Mouse (Mus musculus): ENCODE data around the gene Adamts5.

Gene Adamts5

DNA sequence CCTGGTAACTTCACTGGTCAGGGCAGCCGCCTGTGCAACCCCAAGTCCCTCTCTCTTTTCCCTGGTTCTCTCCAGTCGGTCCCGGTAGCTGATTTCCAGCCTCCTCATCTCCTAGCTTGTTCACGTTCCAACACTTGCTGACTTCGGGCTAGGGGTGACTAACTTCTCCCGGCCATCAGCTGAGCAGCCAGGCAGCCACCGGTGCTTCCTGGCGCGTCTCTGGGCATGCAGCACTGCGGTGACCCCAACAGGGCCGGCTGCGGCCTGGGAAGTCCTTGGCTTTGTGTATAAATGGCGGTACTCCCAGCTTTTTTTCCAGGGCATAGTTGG is at the start of gene Adamts5:
TSS of gene Adamts5 (minus strand) at position 248 of the 330 bp plus-strand sequence.
- DNase-seq, result peak; percentile 18 to 21

DNA sequence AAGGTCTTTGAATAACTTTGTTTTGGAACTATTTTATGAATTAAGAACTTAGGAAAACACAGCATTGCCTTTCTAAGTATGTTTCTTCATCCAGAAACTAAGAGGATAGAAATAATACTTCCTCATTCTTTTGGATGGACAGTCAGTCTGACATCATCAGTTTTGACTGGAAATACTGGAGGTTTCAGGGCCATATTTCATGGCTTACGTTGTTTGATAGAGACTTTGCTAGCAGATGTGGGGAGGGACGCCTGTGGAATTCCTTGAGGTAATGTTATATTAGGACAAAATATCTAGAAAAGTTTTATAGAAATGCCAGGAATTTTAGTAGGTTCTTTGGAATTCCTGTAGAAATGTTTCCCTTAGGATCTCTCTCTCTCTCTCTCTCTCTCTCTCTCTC is 48.7 kb upstream of the Adamts5 start:
- DNase-seq, result no peak

DNA sequence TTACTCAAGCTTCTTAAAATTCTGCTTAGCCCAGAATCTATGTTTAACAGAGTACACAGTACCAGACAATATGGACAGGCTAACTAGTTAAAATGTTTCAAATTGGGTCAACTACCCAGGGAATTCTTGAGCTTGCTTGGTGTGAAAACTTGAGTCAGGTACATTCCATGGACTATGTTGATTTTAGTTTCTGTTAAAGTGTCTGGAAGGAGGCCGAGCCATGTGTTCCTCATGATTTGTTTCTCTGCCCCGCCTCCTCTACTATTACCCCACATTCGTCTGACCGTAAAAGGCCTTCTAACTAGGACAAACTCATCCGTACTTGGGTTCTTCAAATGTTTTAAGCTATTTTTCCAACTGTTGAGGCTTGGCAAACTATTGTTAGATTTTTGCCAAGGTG is 24.4 kb upstream of the Adamts5 start:
- no peak for DNase-seq

DNA sequence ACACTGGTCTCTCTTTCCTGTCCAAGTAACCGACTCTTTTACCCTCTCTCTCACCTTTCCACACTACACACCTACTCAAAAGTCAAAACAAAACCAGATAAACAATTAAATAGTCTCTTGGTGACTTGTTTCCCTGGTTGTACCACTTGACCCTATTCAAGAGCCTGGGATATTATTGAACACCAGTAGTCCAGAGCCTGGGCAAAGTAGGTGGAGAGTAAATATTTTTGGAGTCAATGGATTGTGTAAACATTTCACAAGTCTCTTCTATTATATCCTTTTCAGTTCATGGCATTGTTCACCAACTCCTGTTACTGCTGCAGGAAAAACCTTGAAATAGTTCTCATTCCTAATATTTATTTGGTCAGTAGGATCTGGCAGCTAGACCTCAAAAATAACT is 20.8 kb upstream of the Adamts5 start:
- DNase-seq, result no peak

DNA sequence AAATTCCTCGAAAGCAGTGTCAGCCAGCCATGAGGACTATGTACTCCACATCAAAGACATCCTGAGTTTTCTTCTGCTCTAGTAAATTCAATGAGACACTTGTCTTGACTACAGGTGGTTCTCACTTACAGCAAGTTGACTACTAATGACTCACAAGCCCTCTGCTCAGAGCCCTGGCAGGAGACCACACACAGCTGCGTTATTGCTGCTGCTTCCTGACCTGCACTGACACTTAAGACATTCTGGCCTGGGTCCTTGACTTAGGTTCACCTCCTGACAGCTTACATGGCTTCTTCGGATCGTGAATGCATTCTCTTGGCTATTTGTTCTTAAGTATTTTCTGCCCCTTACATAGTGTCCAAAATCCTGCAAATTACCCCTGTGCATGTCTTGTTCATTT is 18.5 kb upstream of the Adamts5 start:
- DNase-seq, result no peak

DNA sequence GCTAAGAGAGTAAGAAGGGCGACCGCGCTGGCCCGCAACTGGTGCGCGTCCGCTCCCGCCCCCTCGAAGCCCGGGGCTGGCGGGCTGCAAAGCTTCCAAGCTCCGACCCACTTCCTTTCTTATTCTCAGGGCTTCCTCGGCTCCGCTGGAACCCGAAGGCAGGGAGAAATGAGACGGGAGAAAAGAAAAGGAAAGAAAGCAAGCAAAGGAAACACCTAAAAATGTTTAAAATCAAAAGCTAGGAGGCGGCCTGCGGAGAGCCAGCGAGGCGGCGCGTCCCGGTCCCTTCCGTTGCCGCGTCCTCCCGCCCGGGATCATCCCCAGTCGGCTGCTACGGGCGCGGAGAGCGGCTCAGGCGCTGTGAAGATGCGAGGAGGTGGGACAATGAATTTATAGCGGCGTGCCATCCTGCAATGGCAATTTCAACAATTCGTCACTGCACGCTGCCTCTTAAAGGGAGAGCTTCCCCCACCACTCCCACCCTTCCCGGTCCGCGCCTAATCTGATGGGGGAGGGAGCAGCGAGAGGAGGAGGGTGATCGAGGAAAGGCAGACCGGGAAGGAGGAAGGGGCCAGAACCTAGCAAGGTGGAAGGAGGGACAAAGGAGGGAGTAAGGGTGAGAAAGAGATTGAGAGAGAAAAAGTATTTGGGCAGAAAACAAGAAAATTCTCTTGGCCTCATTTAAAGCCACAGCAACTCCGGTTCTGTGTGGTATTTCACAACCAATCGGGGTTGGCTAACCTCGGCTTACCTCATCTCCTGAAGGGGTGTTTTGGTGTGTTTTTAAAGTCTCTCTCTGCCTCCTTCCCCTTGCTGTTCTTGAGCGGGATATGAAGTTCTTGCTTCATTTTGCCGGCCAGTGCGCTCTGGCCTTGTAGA is 687 bp downstream of the Adamts5 start:
- peak; percentile 43 to 55 for DNase-seq

DNA sequence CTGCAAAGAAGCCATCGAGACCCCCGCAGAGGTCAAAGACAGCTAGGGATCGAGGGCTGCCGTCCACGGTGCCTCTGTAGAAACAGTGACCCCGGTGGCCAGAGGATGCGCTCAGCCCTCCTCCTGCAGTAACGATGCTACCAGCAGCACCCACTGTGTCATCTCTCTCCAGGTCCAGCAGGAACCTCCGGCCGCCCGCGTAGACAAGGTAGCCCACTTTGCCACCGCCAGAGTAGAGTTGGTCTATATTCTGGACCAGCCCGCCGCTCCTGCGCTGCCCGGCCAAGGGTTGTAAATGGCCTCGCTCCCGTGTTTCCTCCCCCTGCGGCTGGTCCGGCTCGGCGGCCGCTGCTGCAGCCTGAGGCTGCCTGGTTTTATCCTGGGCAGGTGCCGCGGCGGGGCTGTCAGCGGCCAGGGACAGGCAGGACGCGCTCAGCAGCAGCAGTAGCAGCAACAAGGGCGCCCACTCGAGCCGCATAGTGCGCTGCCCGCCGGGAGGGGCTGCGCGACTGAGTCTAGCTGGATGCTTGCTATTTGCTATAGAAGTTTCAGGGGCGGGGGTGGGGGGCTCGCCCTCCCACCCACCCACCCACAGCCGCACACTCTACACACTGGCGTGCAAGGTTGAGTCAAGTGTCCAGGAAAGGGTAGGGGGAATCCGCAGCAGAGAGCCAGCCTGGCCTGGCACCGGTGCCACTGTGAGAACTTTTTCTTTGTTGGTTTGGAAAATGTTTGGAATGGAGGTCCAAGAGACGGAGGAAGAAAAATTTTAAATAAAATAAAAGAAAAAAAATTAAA is 1.6 kb downstream of the Adamts5 start:
- peak; percentile 36 to 45 for DNase-seq

DNA sequence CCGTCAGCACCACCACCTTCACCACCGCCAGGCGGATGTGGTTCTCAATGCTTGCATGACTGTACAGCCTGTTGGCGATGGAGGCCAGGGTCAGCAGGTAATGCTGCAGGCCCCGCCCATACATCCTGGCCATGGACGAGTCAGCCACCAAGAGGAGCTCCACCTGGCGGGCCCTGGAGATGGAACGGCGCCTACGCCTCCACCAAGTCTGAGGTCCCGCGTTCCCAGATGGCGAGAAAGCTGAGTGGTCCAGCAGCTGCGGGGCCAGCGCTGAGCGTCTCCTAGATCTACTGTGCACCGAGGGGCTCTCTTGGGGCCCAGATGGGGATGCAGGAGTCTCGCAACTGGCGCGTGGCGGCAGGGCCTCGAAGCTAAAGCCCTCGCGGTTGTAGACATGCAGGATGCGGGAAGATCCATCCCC is 2.3 kb downstream of the Adamts5 start:
- DNase-seq, result peak; percentile 53 to 61

DNA sequence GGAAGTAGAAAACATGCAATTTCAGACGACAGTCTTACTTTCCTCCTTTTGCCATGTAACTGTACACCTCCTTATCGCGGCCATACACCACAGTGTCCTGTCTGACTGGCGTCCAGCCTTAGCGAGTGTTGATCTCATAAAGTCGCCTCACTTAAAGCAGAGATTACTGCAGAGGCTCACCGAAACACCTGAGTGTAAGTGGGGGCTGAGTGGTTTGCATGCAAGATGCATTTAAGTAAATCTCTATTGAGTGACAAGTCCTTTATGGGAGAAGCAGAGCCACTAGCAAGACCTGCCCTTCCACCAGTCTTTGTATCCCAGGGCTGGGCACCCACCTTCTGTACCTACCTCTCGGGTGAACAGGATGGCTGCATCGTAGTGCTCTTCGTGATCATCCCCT is 2.8 kb downstream of the Adamts5 start:
- DNase-seq, result no peak

DNA sequence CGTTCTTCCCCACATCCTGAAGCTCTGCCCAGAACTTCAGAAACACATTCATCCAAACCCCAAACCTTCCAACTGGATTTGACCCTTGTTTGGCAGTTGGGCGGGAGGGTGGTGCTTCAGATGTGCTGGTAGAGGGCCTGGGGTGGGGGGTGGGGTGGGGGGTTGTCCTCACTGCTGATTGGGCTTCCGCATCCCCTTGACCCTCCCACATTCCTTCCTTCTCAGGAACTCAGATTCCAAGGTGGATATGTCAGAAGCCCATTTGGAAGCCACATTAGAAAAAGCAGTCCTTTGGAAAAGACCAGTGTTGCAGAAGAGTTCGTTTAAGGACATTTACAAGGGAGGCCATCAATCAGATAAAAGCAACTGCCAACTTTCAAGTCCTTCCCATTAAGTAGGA is 3.2 kb downstream of the Adamts5 start:
- DNase-seq, result no peak

DNA sequence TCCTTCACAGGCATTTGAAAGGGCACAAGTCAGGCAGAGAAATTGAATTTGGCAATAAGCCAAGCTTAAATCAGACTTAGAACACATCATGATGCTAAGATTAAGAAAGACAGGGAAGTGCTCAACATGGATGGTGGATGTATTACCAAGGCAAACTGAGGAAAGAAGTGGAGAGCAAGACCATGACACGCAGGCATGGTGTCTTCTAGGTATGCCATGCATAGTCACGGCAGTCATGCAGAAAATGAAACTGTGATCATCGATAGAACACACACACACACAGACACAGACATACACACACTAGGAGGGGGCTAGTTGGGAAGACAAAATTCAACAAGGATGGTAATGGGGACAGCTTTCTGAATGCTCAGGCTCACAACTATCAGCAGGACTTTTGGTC is 3.8 kb downstream of the Adamts5 start:
- DNase-seq, result no peak

DNA sequence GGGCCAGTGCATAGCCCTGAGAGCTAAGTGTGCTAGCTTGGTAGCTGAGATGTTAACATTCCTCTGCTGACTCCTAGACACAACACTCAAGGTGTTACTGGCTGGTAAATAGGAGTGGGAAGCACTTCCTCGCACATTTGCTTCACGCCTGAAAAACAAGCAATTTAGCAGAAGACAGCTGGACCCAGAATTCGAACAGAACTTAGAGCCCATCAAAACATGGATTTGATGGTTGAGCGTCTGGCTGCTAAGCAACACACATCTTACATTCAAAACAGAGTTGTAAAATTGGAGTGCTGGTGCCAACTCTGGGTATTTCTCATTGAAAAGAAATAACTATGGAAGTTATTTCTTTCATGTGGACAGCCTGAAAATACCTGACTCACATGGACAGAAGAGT is 5.7 kb downstream of the Adamts5 start:
- no peak for DNase-seq

DNA sequence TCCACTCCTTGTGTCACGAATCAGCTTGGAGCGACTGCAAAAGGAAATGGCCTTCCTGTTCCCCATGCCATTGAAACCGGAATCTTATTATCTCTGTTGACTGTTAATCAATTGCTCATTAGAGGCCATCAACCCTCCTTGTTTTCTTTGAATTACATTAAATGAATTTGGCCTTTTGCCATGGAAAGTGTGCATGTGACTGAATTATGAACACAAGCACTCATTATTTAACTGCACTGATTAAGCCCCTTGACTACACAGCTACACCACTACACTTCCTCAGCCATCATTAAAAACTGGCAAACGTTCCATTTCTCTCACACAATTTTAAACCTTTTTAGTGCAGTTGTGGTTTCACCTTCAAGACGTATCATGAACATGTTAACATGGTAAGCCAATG is 11.8 kb downstream of the Adamts5 start:
- DNase-seq, result no peak

DNA sequence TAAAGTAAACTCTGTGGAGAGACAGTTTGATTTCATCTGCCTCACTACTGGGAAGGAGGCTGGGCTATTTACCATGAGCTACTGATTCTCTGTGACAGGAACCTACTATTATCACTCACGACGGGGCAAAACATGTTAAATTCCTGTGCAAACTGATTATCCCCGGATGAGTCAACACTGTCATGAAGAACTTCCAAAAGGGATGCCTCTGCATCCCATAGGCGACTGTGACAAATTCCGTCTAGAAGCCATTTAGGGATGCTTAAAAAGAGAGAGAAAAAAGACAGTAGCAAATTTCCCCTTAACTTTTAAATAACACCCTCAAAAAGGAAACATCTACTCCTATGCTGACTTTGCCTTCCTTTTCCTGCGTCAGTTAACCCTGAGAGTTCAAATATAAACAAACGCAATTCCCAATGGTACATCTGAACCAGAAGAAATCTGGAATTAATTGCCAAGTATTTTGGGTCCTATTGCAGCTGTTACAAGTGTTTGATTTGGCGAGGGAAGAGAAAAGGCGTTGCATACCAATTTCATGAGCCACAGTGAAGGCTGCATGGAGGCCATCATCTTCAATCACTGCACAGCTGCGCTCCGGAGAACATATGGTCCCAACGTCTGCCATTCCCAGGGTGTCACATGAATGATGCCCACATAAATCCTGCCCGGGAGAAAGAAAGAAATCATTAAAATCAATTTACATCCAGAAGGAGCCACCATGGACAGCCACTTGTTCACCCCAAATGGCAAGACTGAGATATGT is 14.2 kb downstream of the Adamts5 start:
- DNase-seq, result peak; percentile 5 to 29

DNA sequence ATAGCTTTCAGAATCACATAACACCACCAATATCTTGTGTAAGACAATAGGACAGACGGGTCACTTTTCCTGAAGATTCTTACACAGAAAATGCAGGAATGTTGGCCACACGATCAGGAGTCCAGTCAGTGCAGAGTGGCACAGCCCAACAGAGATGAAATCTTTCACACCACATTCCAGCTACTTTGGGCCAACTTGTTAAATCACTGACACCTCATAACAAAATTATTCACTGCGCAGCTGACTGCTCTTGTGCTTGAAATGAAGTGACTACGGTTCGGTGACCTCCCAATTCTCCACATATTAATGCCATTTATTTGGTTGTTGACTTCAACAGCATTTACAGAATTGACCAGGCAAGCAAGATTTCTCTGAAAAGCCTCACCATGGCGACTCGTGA is 22.6 kb downstream of the Adamts5 start:
- no peak for DNase-seq

DNA sequence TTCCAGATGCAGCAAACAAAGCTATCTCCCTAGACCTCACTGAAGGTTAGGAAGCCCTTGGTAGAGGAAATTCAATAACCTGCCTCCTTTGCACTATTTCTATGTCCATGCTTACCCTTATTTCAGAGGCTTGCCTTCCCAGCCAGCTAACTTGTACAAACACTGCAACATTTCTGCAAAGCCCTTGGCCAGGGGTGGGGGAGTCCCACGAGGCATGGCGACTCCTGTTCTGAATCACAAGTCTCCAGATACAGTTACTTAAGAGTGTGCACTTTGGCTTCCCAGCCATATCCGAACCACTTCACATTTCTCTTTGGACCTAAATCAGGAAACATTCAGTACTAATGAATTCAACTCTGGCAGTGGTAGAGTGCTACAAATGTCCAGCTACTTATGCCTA is 27.5 kb downstream of the Adamts5 start:
- DNase-seq, result no peak

DNA sequence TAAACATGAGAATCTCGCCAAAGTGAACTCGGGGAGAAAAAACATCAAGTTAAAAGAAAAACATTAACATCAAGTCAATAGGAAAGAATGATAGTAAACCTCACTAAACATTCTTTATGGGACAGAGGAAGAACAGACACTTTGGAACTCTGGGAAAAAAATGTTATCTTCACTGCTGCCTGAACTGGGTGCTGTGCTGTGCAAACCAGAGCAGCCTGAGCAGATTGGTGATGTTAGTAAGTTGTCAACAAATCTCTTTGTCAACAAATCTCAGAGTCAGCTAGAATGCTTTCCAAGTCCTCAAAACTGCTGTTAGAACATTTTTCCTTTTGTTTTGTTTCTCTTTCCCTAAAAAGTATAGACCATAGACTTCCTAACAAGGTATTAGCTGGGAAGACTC is 29.7 kb downstream of the Adamts5 start:
- no peak for DNase-seq

DNA sequence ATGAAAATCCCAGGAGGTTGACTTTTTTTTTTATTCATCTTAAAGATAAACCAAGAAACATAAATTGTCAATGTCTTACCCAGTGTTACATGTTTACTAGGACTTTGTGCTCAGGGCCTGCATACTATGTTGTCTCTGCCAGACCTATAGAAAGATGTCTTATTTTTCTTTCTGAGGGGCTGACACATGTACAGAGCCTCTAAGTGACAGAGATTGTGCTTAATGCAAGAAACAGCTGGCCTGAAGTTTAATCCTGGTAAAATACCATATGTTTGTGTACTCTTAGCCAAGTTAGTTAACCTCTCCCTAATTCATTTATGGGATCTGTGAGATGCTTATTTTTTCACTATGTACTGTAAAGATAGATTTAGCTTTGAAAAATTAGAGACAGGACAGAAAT is 30.4 kb downstream of the Adamts5 start:
- no peak for DNase-seq

DNA sequence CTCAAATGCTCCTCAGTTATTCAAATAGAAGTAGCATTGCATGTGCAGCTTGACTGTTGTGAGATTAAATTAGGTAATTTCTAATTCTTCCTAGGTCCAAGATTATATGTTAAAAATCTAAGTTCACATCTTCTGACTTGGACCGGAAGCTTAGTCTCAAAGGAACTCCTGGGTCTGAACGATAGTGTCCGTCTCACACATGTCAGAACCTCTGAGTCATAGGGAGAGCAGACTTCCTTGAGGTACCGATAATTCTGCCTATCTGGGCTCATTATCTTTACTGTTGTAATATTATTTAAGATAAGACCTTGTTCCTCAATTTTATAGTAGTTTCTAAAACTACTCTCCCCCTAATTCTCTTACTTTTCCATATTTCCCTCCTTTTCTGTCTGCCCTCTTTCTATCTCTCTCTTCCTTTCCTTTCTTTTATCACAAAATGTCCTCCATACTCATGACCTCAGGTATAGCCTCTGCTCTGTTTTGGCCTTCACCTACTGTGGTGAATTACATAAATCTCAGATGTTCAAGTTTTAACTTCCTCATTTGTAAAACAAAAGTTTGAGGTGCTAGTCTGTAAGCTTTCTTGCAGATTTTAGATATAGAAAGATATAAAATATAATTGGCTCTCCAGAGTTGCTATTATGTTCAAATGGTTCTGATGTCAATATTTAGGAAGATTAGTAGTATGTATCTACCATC is 36.8 kb downstream of the Adamts5 start:
- no peak for DNase-seq

DNA sequence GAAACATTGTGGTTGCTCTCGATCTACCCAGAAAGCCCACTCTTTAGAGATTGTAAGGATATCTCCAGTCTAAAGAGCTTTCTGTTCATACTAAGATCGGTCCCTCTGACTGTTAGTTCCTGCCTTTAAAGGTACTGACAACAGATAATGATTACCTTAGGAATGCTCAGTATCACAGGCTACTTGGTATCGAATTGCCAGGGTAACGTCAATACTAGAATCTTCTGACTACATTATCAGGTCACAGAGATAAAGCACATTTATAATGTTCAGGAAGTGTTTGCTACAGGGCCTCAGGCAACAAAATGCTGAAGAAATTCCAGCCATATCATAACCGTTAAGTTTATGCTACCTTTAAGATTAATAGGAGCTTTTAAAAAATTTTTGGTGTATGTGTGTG is 47.1 kb downstream of the Adamts5 start:
- DNase-seq, result no peak

DNA sequence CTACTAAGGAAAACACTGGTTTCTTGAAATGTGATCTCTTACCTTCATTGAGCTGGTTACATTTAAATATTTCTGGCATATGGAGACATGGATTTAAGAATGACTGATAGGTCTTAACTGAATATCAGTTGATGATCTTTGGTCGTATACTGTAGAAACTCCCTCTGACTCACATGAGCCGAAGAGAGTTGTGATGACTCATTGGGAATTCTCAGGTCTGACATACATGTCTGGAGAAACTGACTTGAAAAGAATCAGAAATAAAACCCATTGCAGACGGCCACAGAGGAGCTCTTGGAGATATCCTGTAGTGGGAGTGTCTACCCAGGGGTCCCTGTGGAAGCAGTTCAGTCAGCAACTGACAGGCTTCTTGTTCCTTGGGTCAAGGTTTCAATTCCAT is 74.6 kb downstream of the Adamts5 start:
- no peak for DNase-seq

DNA sequence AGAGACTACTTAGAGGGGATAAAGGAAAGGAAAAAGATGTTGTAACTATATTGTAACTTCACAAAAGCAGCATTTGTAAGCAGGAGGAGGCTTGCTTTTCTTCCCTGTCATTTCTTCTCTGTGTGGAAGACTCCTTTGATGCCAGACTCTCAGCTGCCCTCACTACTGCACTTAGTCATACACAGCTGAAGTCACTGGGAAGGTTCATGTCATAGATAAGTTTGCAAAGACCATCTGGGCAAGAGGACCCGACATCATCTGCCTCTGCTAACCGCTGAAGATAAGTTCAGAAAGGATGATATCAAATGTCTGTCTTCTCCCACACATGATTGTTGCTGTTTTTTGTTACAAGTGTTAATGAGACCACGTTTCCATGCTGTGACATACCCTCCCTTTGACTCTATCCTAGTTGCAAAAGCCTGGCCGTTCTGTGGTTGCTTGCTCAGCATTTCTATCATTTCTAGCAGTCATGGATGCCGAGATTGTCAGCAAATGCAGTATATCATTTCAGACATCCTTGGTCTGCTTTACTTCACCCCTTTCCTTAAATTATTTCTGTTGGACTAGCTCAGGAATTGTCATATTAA is 79.2 kb downstream of the Adamts5 start:
- no peak for DNase-seq

All from cerebellum, postnatal 14 days (tissue).